Mouse (Mus musculus) thymus, adult 2 months (tissue): Measurements from ENCODE around the gene Hs3st4. TPM values are rescaled to one million over a fixed set of nuclear protein-coding genes. Genes with fewer than 3 reads are reported as not detected.

Experiments
- DNase-seq: peaks from one replicate; pipeline ENCODE4 v3.0.0; 2021
- H3K27ac ChIP-seq: fragments of 200-500 bp; 2 replicates; pipeline ENCODE4 v1.5.1; 2012; ENCODE audit warnings: low read length, control low read depth; ENCODE audit not compliant: control insufficient read depth, insufficient read depth
- H3K27me3 ChIP-seq: fragments of 200-500 bp; 2 replicates; pipeline ENCODE4 v1.6.1; 2012; ENCODE audit warnings: mild to moderate bottlenecking, low read length, moderate library complexity, mixed read lengths; ENCODE audit not compliant: control insufficient read depth, insufficient read depth
- H3K36me3 ChIP-seq: fragments of 200-500 bp; 2 replicates; pipeline ENCODE4 v1.6.1; 2012; ENCODE audit warnings: mild to moderate bottlenecking, low read length, moderate library complexity; ENCODE audit not compliant: control insufficient read depth, insufficient read depth
- H3K4me1 ChIP-seq: fragments of 200-500 bp; replicated peaks from 2 replicates; pipeline ENCODE4 v1.6.1; 2012; ENCODE audit warnings: low read length; ENCODE audit not compliant: control insufficient read depth, insufficient read depth
- H3K4me3 ChIP-seq: fragments of 200-500 bp; 2 replicates; pipeline ENCODE4 v1.5.1; 2012; ENCODE audit warnings: mild to moderate bottlenecking, low read length, control low read depth, moderate library complexity; ENCODE audit not compliant: control insufficient read depth, insufficient read depth
- CTCF ChIP-seq: fragments of 200-500 bp; IDR thresholded peaks from 2 replicates; pipeline ENCODE4 v1.5.1; 2012; ENCODE audit warnings: mild to moderate bottlenecking, control low read depth, low read length, moderate library complexity, borderline replicate concordance; ENCODE audit not compliant: control insufficient read depth, poor library complexity, insufficient read depth; ENCODE audit errors: extremely low read depth
- POLR2A ChIP-seq: fragments of 200-500 bp; IDR thresholded peaks from 2 replicates; pipeline ENCODE4 v1.6.1; 2012; ENCODE audit warnings: mild to moderate bottlenecking, low read length, control low read depth, moderate library complexity; ENCODE audit not compliant: control insufficient read depth, poor library complexity, insufficient read depth; ENCODE audit errors: extremely low read depth
- WGBS: fragments of 180-500 bp; shearing (Covaris S2); methylation state at CpG from one replicate; pipeline ENCODE4 v1.1.7; 2018; 5-methylcytosine and 5-hydroxymethylcytosine counted together
- polyA plus RNA-seq: library from polyadenylated mRNA; depleted of rRNA; stranded (reverse); fragments of >200 nt; gene quantifications from 2 replicates; pipeline ENCODE4 v1.2.3, GENCODE M21; 2012

The Hs3st4 gene
- polyA plus RNA-seq, 1 experiment = 0.03 TPM

DNA sequence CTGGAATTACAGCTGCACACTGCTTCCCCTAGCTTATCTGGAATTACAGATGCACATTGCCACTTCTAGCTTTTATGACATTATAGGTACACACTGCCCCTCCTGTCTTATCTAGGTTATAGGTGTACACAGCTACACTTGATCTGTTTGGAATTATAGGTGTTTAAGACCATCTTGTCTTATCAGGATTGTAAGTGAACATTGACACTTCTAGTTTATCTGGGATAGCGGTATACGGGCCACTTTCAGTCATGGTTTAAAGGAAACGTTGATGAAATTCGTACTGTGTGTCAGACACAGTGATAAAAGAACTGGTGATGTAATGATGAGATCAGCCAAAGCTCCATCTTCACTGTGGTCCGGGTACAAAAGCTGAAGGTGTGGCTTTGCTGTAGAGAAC, 67.8 kb downstream of the Hs3st4 start:
- no peaks in the 10 kb centered on the region for H3K27me3 ChIP-seq
- WGBS = 85% methylated on average over 5 of the region's 5 CpGs
- no peak for DNase-seq
- H3K4me3 ChIP-seq = no peak overlapping the region
- no peak overlapping the region for H3K27ac ChIP-seq
- H3K4me1 ChIP-seq = no peaks in the 10 kb centered on the region
- H3K36me3 ChIP-seq = no peaks in the 10 kb centered on the region
- TF ChIP-seq CTCF = no peak
- TF ChIP-seq POLR2A = no peak

- Histone ChIP-seq H3K4me1 (no peaks in the 10 kb centered on the region), H3K27me3 (no peaks in the 10 kb centered on the region), H3K4me3 (no peak overlapping the region), H3K27ac (no peak overlapping the region), H3K36me3 (no peaks in the 10 kb centered on the region)
- WGBS = 71% methylated on average over 1 of the region's 1 CpGs
- DNase-seq = no peak
- TF ChIP-seq POLR2A = no peak
- no peak for TF ChIP-seq CTCF
Observed at GRCm38 (mm10) chr7:124083741-124084140, 101.1 kb downstream of the Hs3st4 start.

DNA sequence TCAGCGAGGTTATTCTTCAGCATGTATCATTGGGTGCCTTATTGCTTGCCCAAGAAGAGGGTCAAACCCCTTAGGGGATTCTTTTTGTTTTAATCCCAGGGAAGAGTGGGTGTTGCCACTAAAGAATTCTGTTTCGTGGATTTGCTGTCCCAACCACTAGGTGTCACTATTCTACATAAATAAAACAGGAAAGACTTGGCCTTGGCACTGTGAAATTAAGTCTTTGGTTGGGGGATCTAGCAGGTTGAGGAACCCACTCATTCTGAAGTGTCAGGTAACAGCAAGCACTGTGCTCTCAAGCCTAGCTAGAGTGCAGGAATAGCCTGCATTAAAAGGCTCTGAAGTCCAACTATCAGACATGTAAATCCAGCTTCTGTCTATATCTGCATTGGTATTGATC, 146.3 kb downstream of the Hs3st4 start:
- no peak for DNase-seq
- Histone ChIP-seq H3K27ac (no peak overlapping the region), H3K27me3 (no peaks in the 10 kb centered on the region), H3K36me3 (no peaks in the 10 kb centered on the region), H3K4me3 (no peak overlapping the region), H3K4me1 (no peaks in the 10 kb centered on the region)
- WGBS = 2% methylated on average over 2 of the region's 2 CpGs
- no peak for TF ChIP-seq POLR2A
- TF ChIP-seq CTCF = no peak

DNA sequence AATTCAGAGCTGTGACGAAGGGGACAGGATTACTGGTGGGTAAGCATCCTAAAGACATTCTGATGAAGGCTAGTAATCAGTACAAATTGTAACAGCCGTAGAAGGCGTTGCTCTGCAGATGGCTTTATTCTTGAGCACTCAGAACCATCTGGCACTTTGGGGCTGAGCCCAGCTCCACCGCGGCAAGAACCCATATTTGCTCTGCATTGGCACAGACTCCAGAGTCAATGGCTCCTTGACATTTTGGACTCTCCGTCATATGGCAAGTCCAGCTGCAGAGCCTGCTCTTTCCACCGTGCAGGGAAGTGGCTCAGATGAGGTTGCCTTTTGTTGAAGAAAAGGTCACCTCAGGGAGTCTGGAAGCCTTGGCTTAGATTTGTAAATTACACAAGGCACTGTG, 148.6 kb downstream of the Hs3st4 start:
- H3K27ac ChIP-seq = no peak overlapping the region
- WGBS = 84% methylated on average over 7 of the region's 7 CpGs
- no peak overlapping the region for H3K4me3 ChIP-seq
- no peaks in the 10 kb centered on the region for H3K27me3 ChIP-seq
- H3K36me3 ChIP-seq = no peaks in the 10 kb centered on the region
- DNase-seq = no peak
- no peaks in the 10 kb centered on the region for H3K4me1 ChIP-seq
- TF ChIP-seq POLR2A = no peak
- TF ChIP-seq CTCF = no peak

- Histone ChIP-seq H3K27me3 (no peaks in the 10 kb centered on the region), H3K27ac (no peak overlapping the region), H3K4me1 (no peaks in the 10 kb centered on the region), H3K4me3 (no peak overlapping the region), H3K36me3 (no peaks in the 10 kb centered on the region)
- WGBS = 77% methylated on average over 5 of the region's 5 CpGs
- no peak for DNase-seq
- no peak for TF ChIP-seq POLR2A
- no peak for TF ChIP-seq CTCF
Observed at GRCm38 (mm10) chr7:124136133-124136532, 153.5 kb downstream of the Hs3st4 start.

DNA sequence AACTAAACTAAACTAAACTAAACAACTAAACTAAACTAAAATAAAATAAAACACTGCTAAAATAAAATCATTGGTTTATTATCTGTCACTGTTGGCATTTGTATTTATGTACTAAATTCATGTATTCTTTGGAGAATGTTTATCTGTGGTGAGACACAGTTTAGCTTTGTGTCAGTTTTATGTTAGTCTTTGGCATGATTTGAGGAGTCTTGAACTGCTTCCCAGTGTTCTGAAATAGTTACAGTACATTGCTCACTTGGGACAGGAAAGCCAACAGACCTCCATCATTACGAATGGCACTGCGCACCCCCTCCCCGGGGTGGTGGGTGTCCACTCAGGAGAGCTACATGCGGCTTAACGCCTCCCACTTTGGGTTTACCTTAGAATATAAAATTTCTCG, 158.6 kb downstream of the Hs3st4 start:
- H3K36me3 ChIP-seq = no peaks in the 10 kb centered on the region
- no peak overlapping the region for H3K4me3 ChIP-seq
- no peaks in the 10 kb centered on the region for H3K27me3 ChIP-seq
- DNase-seq = no peak
- 96% methylated on average over 6 of the region's 6 CpGs for WGBS
- H3K4me1 ChIP-seq = no peaks in the 10 kb centered on the region
- TF ChIP-seq POLR2A (no peak), CTCF (no peak)
- H3K27ac ChIP-seq = no peak overlapping the region

DNA sequence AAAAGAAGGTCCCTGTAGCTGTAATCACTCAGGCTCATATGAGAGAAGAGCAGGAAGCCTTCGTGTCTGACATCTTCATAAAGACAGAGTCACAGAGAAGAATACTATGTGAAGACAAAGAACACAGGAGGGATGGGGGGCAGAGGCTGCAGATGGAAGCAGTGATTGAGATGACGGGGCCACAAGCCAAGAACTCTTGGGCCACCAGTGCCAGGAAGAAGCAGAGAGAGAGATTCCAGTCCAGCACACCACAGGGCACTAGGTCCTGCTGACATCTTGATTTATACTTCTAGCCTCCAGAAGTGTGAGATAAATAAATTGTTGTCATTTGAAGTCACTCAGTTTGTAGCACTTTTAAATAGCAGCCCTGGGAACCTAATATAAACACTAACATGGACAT, 168.2 kb downstream of the Hs3st4 start:
- no peak for TF ChIP-seq POLR2A
- TF ChIP-seq CTCF = no peak

More for the DNA sequence above, 168.2 kb downstream of the Hs3st4 start:
- Histone ChIP-seq H3K36me3 (no peaks in the 10 kb centered on the region), H3K4me3 (no peak overlapping the region), H3K27me3 (no peaks in the 10 kb centered on the region), H3K4me1 (no peaks in the 10 kb centered on the region), H3K27ac (no peak overlapping the region)
- DNase-seq = no peak
- 78% methylated on average over 2 of the region's 2 CpGs for WGBS
